21 mouse cellular contexts compared by ENCODE assay signal in genomic region chr2:74606087-74606760, GRCm38 (mm10). TPM values are rescaled to one million over a fixed set of nuclear protein-coding genes. Genes with fewer than 3 reads are reported as not detected.
DNase-seq lines count a peak whose midpoint lies in the region; ATAC-seq lines count a peak whose summit lies in the region.
"Had no signal": no experiment of that assay in that cellular context is flagged by ENCODE, and none has a peak within 500 bp of the region (broad histone marks: within the 10 kb centered on the region; RNA-seq: fewer than 3 reads in every experiment).

No protein-coding gene starts in this region.

- 86% methylated on average over 5 of the region's 5 CpGs for WGBS in forebrain, embryonic 10.5 days

- H3K27ac ChIP-seq in forebrain, embryonic 10.5 days = no peak overlapping the region
- H3K27ac ChIP-seq: heart, adult 2 months; hindbrain, embryonic 10.5 days had no signal

- no peaks in the 10 kb centered on the region for H3K36me3 ChIP-seq in forebrain, embryonic 10.5 days (replicated peaks)
- H3K36me3 ChIP-seq: G1E; hindbrain, embryonic 10.5 days had no signal

- H3K9me3 ChIP-seq in forebrain, embryonic 10.5 days = no peaks in the 10 kb centered on the region
- H3K9me3 ChIP-seq: G1E; hindbrain, embryonic 10.5 days had no signal

- H3K4me1 ChIP-seq in forebrain, embryonic 10.5 days = no peaks in the 10 kb centered on the region
- H3K4me1 ChIP-seq: hindbrain, embryonic 10.5 days had no signal

- H3K4me3 ChIP-seq in forebrain, embryonic 10.5 days = no peak overlapping the region
- H3K4me3 ChIP-seq: heart, adult 2 months; hindbrain, embryonic 10.5 days had no signal

- H3K27me3 ChIP-seq in forebrain, embryonic 10.5 days (ENCODE audit: poor library complexity, severe bottlenecking) = no peaks in the 10 kb centered on the region

- peak; percentile 96 for ATAC-seq in megakaryocyte progenitor cell, adult 5-6 weeks (replicated peaks; ENCODE audit: poor library complexity)
- ATAC-seq: forebrain, embryonic 14.5 days; midbrain, embryonic 16.5 days had no signal

- DNase-seq in testis, postnatal 14 days (ENCODE audit: low spot score) = peak; percentile 11
- DNase-seq in testis, postnatal 10 days (ENCODE audit: low spot score) = no peak
- peak; percentile 44 for DNase-seq in c-Kit-positive CD71-negative TER-119-negative erythroid progenitor cells, embryonic 14.5 days (ENCODE audit: low read depth)
- DNase-seq in right cerebral cortex, adult 2 months (ENCODE audit: low spot score in 2 of 2) = no peak
- DNase-seq in left cerebral cortex, adult 11 months (ENCODE audit: low spot score) = no peak
- no peak for DNase-seq in forebrain, embryonic 10.5 days (ENCODE audit: extremely low spot score, low spot score)
- DNase-seq: adrenal gland, postnatal 25 days; cerebellum, adult 18-20 months; gastrocnemius, postnatal 10 days; heart, adult 2 months; kidney, adult 11 months; right cerebral cortex, adult 18-20 months had no signal

RNA-seq across cellular contexts. Expression of gene Lnpk, which starts 27.0 kb away (rescaled TPM):
- total RNA-seq in megakaryocyte progenitor cell, adult 5-6 weeks (2015) = 30.8 and 34.9 TPM in 2 replicates
- total RNA-seq in megakaryocyte progenitor cell, adult 5-6 weeks (2017) = 42.6 and 42.8 TPM in 2 replicates
- 38.1 and 40.1 TPM in 2 replicates for polyA plus RNA-seq in forebrain, embryonic 10.5 days (2016; fragmentation: Nextera tagmentation; extraction: Ambion mirVana)

RNA-seq across cellular contexts. Expression of gene Evx2, which starts 53.1 kb away (rescaled TPM):
- total RNA-seq in megakaryocyte progenitor cell, adult 5-6 weeks (2015) = not detected in 2 replicates
- total RNA-seq in megakaryocyte progenitor cell, adult 5-6 weeks (2017) = not detected in 2 replicates
- not detected in 2 replicates for polyA plus RNA-seq in forebrain, embryonic 10.5 days (2016; fragmentation: Nextera tagmentation; extraction: Ambion mirVana)
- total RNA-seq: adrenal gland, postnatal 25 days; heart, adult 2 months; layer of hippocampus, postnatal 14 days; left cerebral cortex, postnatal 14 days had no signal
- polyA plus RNA-seq: forebrain, embryonic 14.5 days; G1E; heart, adult 2 months; heart, embryonic 16.5 days; kidney, embryonic 16.5 days had no signal

Comparison
In these comparisons a context has a peak if more than half of its experiments do, and no peak if none do; other contexts are left out.
1. DNase-seq: peak in testis, postnatal 14 days (single experiment) and c-Kit-positive CD71-negative TER-119-negative erythroid progenitor cells, embryonic 14.5 days (single experiment); none in testis, postnatal 10 days (single experiment), right cerebral cortex, adult 2 months (0 of 2), left cerebral cortex, adult 11 months (single experiment) and forebrain, embryonic 10.5 days (single experiment).